Mouse (Mus musculus): ENCODE measurements around the gene Mterf4.

GRCm38 (mm10) chr1:93352724-93353123, 47.0 kb upstream of the Mterf4 start:
- no peak for TF ChIP-seq TAL1 (IDR thresholded peaks at IDR 0.05; ENCODE audit: low read length)
- TF ChIP-seq GATA1 (IDR thresholded peaks at IDR 0.05; ENCODE audit: low read length) = no peak
